Mouse (Mus musculus): ENCODE measurements at regions not wholly inside any gene's neighbourhood (a gene's known extent, or its start where the extent isn't known, plus 50 kb on each side); places are given as distances from the start of the nearest gene placed in this dataset.
A peak's percentile ranks its signal among the peaks of the same experiment; 100 is the strongest.

DNA sequence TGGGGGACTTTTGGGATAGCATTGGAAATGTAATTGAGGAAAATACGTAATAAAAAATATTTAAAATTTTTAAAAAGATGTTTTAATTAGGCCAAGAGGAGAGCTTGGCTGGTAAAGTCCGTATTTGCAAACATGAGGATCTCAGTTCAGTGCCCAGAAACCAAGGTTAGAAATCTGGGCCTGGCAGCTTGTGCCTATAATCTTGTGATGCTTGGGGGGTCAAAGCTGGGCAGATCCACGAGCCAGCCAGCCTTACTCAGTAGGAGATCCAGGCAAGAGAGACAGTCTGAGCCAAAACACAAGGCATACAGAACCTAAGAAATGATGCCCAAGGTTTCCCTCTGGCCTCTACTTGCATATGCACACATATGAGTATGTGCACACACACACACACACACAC, 54.1 kb upstream of the Cxadr start:
- DNase-seq (ENCODE audit: low spot score in 2 of 2), result no peak
- intact Hi-C loops (cut with DNase I), result no loop called here

DNA sequence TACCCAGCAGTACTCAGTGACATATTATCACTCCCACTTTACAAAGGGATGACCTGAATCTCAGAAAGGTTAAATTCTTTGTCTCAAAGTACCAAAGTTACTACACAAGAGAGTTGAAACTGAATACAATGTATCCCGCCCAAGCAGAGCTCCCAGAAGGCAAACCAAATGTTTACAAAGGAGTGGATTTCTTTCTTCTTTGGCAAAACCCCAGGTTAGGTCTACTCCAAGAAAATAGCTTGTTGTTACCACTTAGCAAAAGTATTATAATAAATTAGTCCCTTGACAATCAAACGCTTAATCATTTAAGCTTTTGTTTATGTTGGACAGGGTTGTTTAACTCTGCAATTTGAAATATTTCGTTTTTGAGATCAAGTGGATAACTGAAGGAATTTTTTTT, 58.6 kb upstream of the Cxadr start:
- intact Hi-C loops (cut with DNase I), result no loop called here
- DNase-seq (ENCODE audit: low spot score in 2 of 2), result no peak

DNA sequence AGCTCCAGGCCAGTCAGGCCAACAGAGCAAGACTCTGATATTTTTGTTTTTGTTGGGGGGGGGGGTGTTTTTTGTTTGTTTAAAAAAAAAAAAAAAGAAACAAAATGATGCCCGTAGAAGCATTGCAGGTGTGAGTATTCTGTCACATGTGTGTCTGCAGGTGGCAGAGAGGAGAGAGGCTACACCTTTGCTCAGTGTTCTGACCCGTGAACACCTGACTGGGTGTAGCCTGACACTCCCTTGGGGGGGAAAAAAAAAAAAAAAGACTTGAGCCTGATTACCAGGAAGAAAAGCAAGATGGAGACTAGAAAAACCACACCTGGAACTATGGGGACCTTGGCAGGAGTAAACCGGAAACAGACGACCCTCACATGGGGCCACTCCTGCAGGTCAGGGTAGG, 61.1 kb upstream of the Cxadr start:
- intact Hi-C loops (cut with DNase I), result no loop called here
- no peak for DNase-seq (ENCODE audit: low spot score in 2 of 2)

DNA sequence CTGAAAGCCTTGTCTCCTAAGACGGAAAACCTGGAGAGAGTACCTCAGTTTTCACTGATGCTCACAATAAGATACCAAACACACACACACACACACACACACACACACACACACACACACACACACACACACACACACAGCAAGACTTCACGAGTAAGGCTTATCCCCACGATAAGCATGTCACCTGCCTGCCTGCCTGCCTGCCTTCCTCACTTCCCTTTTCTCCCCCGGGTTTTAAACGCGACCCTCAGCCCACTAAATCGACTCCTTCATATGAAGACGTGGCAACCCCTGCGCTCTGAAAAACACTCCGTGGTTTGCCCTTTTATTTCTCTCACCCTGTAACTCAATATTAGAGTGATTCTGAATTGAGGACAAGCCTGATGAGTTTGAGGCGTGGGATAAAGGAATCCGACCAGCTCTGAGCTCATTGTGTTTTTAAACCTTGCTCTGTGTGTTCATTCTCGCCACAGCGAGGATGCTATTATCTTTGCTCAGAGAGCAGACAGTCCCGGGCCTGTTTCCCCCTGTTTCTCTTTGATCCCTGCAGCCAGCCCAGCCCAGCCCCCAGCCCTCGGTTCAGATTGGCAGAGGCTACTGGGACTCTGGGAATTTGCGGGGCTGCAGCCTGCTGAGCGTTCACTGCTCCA, 63.1 kb upstream of the Cxadr start:
- intact Hi-C loops (cut with DNase I), result no loop called here
- peak; percentile 38 to 44 for DNase-seq (ENCODE audit: low spot score in 2 of 2)

DNA sequence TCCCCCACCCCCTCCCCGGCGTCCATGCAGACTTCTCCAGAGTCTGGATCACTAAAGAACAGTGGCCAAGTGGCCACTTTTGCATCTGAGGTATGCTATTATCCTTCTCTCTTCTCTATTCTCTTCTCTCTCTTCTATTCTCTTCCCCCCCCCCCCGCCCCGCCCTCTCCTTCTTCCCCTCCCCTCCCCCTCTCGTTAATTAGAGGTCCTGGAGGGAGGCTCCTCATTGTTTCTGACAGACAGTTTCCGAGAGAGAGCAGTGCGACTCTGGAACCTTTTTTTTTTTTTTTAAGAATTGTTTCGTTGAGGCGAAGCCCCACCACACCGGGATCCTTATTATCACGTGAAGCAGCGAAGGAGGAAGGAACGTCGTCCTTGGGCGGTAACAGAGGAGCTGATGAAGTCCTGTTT, 63.6 kb upstream of the Cxadr start:
- DNase-seq (ENCODE audit: low spot score in 2 of 2), result no peak
- intact Hi-C loops (cut with DNase I), result loop anchor here (1.0 to 2.0 kb wide), 2 partner anchors 15 to 64 kb away; partner anchors contain the start of gene Cxadr

DNA sequence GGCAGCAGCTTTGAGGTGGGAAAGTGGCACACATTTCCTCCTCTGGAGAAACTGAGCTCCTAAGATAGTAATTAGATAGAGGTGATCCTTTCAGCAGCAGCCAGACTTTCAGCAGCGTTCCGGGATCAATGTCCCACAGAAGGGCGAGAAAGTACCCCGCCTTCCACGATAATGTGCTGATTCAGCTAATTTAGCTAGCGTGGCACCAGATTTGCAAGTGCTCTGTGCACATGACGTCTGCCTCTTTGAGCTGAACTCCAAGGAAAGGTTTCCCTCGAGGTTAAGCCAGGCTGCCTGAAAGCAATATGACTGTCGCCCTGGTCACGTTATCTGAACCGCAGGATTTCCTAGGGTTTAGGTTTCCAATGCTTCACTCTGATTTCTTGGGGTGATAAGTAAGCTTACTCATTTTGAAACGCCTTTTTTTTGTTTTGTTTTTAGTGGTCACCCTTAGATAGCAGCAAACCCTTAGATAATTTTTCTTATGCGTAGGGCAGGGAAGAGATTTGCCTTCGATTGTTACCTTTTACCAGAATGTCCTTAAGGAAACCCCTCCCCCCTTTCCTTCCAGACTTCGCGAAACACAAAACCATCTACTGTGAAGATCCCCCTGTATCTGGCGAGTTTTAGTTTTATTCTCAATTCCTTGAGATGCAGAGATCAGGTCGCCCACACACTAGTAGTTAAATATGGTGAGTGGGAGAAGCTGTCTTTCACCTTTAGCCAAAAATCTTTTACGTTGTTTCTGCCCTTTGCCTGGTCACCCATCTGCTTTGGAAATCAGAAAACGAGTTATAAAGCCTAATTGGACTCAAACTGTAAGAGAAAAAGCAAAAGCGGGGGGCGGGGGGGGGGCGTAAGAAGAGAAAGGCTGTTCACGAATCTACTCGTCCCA, 64.3 kb upstream of the Cxadr start:
- intact Hi-C loops (cut with DNase I), result loop anchor here (1.0 to 2.0 kb wide), 2 partner anchors 14 to 64 kb away; partner anchors contain the start of gene Cxadr
- DNase-seq (ENCODE audit: low spot score in 2 of 2), result peak; percentile 13 to 24

DNA sequence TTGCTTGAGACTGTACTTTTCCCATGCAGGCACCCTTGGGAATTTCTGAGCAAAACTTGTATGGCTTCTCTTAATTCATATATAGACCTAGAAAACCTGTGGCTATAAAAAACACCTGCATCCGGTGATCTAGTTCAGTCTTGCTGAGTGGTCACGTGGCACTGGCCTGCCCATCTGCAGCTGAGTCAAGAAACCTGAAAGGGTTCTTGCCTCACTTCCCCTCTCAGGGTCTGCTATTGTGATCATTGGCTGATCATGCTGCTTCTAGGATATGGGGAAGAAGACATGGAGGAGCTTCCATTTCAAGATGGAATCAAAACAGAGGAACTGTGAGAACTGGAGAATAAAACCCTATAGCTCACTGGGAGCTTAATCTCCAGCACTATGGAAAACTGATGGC, 69.1 kb upstream of the Cxadr start:
- DNase-seq (ENCODE audit: low spot score in 2 of 2), result no peak
- intact Hi-C loops (cut with DNase I), result no loop called here

DNA sequence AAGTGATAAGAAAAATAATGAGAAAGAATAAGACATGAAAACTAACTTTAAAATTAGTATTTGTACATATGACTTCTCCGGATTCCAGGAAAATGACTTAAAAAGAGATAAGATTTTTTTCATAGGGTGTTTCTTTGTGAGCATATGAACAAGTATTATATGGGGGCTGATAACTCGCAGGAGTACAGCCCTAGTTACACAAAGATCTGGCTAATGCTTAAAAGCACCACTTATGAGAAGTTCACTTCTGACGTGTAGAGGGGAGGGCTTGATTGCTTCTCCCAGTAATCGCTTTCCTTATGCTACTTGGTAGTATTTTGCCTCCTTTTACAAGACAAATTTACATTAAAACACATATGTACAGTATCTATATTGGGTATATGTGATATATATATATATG, 72.3 kb upstream of the Cxadr start:
- no peak for DNase-seq (ENCODE audit: low spot score in 2 of 2)
- intact Hi-C loops (cut with DNase I), result no loop called here

DNA sequence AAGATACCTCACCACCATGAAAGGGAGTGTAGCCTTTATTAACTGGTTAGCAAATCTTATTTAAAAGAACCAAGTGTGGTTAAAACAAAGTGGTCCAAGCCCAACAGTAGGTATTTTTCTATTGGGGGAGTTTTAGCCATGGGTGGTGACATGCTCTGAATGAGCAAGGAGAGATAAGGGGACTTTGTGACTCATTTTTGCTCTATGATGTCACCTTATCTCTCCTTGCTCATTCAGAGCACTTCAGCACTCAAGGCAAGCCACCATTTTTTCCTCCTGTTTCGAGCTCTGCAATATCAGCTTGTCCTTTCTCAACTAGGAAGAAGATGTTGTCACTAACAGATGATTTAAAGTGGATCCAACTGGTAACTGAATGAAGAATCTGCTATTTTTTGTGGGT, 78.9 kb upstream of the Cxadr start:
- no peak for DNase-seq (ENCODE audit: low spot score in 2 of 2)
- intact Hi-C loops (cut with DNase I), result loop anchor here (2.0 kb wide), 1 partner anchor 14 kb away; no protein-coding TSS in a partner anchor

DNA sequence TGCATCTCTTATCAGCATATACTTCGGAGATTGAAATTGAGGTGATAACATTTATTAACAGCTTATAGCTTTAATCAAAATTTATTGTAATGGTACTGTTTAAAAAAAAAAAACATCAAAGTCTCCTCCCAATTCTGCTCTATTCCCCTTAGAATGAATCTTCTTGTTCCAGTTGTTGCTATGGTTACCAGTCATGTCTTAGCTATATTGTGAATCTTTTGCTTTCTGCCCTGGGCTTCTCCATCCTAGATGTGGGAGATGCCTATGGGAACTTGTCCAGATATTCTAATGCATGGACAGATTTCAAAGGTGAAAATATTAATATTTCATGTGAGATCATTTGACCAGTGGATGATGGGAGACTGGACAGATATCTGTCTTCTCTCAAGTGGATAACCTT, 79.5 kb upstream of the Cxadr start:
- intact Hi-C loops (cut with DNase I), result loop anchor here (2.0 kb wide), 1 partner anchor 15 kb away; no protein-coding TSS in a partner anchor

DNA sequence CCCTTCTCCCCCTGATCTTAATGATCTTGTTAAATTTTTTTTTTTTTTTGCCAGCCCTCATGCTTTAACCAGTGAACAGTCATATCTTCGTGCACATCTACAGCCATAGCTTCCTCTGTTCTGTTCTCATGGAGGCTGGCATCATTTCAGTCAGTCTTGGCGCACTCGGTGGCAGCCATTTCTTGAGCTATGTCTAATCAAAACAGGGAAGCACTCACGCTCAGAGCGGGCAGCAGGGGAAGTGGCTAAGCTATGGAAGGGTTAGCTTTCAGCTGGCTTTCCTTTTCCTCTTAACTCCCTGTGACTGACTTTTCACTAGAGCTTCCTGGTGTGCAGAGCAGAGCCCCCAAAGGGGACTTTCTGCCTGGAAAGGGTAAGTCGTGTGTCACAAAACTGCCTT, 83.7 kb upstream of the Cxadr start:
- peak; percentile 16 to 38 for DNase-seq (ENCODE audit: low spot score in 2 of 2)
- intact Hi-C loops (cut with DNase I), result no loop called here

More for the DNA sequence above, 79.5 kb upstream of the Cxadr start:
- peak in 1 of 2 experiments; percentile 18 for DNase-seq (ENCODE audit: low spot score in 2 of 2)

DNA sequence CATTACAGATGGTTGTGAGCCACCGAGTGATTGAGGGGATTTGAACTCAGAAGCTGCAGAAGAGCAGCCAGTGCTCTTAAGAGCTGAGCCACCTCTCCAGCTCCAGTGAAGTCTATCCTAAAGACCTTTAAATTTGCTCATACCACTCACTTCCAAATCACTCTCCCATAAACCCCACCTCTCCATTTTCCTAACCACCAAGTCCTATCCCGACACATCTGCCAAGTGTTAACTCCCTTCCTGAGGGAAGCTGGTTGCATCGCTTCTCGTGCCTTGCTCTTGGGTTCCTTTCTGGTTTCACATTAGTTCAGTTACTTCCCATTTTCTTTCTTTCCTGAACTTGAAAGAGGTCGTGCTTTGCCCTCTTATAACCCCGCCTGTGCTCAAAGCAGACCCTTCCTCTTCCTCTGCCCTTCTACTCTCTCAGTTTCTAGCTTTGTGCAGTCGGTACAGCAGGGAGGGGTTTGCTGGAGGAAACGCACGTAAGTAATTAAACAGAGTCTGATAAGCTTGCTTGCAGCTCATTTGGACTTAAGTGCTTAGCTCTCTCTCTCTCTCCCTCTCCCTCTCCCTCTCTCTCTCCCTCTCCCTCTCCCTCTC, 84.4 kb upstream of the Cxadr start:
- DNase-seq (ENCODE audit: low spot score in 2 of 2), result no peak
- intact Hi-C loops (cut with DNase I), result no loop called here

DNA sequence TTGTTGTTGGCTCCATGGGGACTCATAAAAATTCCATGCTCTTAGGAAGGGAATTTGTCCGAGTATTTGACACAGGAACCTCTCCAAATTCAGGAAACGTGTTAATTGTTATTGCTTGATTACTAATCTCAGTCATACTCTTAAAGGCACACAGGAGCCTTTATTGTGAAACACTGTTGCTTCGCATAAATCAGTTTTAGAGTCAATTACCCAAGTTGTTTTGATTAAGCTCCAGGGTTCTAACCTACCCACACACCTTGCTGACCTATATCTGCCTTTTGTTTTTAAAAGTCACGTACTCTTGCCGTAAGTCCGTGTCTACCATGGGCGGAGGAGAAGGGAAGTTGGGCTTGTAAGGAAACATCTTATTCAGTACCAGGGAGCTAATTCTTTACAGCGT, 89.6 kb upstream of the Cxadr start:
- DNase-seq (ENCODE audit: low spot score in 2 of 2), result no peak
- intact Hi-C loops (cut with DNase I), result no loop called here

DNA sequence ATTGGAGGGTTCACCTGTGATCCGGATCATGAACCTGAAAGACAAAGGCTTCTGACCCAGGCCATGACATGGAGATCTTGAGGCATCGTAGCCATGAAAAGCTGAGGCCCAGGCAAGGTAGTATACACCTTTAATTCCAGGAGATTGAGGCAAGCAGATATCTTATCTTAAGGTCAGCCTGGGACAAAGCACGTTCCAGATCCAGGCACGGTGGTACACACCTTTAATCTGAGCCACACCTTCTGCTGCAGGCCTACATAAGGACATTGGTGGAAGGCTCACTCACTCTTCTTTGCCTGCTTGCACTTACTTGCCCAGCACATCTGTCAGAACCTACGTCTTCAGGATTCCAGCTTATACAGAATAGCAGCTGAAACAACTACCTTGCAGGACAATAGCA, 93.0 kb upstream of the Cxadr start:
- intact Hi-C loops (cut with DNase I), result no loop called here
- no peak for DNase-seq (ENCODE audit: low spot score in 2 of 2)

DNA sequence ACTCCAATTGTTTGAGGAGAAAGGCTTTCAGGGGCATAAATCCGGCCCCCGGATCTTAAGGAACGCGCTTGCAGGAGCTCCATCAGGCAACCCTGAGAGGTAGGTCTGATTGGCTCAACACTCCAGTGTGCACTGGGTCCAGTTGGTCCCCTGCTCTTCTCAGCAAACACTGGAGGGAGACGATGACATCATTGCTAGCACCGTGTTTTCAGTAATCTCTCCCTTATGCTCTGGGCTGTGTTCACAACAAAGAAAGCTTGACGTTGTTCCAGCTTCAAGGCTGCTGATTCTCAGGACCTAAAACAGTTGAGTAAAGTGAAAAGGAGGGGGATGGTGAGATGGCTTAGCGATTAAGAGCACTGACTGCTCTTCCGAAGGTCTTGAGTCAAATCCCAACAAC, 97.0 kb upstream of the Cxadr start:
- no peak for DNase-seq (ENCODE audit: low spot score in 2 of 2)
- intact Hi-C loops (cut with DNase I), result loop anchor here (5.0 kb wide), 1 partner anchor 233 kb away; no protein-coding TSS in a partner anchor

DNA sequence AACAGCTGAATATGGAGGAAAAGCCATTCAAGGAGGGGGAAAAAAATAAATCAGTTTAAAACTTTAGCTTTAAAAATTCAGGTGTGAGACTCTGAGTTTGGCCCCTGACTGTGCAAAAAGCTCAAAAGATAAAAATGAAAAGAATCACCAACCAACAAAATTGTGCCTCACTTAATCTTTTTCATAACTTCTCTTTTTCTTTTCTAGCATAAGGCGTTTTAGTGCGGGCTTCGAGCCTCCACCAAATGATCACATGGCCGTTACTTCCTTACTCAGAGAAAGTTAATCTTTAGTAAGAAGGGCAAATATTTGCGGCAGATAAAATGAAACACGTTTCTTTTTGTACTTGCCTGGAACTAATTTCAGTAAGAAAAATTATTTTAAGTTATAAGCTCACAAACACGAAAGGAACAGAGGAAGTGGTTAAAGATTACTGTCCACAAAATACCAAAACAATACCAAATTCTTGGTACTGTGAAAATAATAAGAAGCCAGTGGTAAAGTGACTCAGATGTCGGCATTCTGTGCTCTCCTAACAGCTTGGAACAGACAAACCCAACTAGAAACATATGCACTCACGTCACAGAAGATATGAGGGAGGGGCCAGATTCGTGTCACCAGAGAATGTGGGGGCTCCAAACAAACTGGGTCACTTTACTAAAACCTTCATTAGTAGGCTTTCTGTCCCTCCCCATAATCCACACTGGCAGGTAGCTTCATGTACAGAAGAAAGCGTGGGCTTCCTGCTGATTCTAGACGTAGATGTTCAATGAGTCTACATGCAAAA, 101.1 kb upstream of the Cxadr start:
- intact Hi-C loops (cut with DNase I), result loop anchor here (5.0 kb wide), 1 partner anchor 237 kb away; no protein-coding TSS in a partner anchor

DNA sequence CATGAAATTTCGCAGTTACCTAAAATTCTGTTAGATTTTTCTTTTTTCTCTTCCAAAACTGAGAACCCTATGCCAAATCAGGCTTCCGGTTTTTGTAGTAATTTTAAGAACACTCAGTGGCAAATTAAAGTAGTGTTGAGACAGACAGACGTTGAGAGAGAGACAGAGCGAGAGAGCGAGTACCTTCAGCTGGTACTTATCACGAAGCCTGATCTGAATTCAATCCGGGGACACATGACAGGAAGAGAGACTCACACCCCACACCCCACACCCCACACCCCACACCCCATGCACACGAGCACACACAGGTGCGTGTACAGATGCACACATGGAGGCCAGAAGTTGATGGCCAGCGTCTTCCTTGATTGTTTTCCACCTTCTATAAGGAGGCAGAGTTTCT, 102.0 kb upstream of the Cxadr start:
- intact Hi-C loops (cut with DNase I), result loop anchor here (1.0 to 5.0 kb wide), 4 partner anchors 103 to 748 kb away; partner anchors contain the start of gene Cxadr
- no peak for DNase-seq (ENCODE audit: low spot score in 2 of 2)

More for the DNA sequence above, 101.1 kb upstream of the Cxadr start:
- DNase-seq (ENCODE audit: low spot score in 2 of 2), result no peak

DNA sequence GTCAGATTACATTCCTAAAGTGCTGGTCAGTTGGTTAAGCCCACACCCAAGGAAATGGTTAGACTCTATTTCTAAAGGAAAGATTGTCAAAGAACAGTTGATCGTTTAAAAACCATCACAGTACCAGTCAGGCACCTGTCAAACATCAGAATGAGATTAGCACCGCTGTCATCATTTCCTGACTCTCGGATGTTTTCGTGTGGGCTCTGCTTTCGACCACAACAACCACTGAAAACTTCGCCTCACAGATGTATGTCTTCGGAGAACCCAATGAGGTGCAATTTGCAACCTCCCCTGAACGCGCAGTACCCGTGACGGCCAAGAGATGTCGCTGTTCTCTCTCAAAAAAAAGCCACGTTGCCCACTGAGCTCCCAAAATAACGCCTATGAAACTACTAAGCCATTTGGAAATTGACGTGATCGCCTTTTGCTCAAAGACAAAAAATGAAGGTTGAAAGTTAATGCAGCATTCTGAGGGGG, 102.6 kb upstream of the Cxadr start:
- intact Hi-C loops (cut with DNase I), result loop anchor here (1.0 to 5.0 kb wide), 4 partner anchors 104 to 749 kb away; partner anchors contain the start of gene Cxadr
- DNase-seq (ENCODE audit: low spot score in 2 of 2), result peak; percentile 78 to 81

DNA sequence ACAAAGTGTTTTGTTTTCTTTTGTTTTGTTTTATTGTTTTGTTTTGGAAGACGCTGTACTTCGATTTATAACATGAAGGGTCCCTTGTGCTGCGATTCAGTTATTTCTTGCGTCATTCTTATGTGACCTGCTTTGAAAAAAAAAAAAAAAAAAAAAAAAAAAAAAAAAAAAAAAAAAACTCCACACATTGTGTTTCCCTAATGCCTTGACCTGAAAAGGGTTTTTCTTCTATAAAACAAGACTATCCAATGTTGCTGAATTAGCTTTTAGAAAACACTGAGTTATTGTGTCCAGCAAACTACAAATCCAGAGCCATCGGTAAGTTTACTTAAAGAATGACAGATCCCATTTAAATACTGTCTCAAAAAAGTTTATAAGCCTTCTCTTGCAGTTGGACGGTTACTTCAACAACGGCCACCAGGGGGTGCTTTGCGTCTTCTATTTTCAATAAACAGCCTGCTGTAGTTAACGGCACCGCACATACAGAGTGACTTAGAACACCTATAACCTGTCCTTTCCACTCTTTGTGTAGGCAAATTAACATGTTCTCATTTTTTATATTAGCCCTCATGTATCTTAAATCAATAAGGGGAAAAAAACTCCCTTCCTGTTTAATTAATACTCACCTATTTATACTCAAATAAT, 103.9 kb upstream of the Cxadr start:
- intact Hi-C loops (cut with DNase I), result loop anchor here (1.0 to 5.0 kb wide), 5 partner anchors 105 to 750 kb away; partner anchors contain the start of gene Cxadr
- DNase-seq (ENCODE audit: low spot score in 2 of 2), result peak; percentile 80 to 91

All from left cerebral cortex, postnatal 25 days (tissue).